Mouse (Mus musculus): ENCODE results near the gene Tnfaip1. TPM values are rescaled to one million over a fixed set of nuclear protein-coding genes. Genes with fewer than 3 reads are reported as not detected.
A peak's percentile ranks its signal among the peaks of the same experiment; 100 is the strongest.

Gene Tnfaip1
- polyA plus RNA-seq, 1 experiment from 2014 or later = 56.1 TPM

GRCm38 (mm10) chr11:78557241-78557640 is 21.1 kb upstream of the Tnfaip1 start:
- Histone ChIP-seq H3K4me2 (no peak overlapping the region), H3K9ac (replicated peaks) (no peak overlapping the region), H3K4me1 (no peaks in the 10 kb centered on the region), H3K27me3 (replicated peaks) (no peaks in the 10 kb centered on the region), H3K27ac (replicated peaks) (no peak overlapping the region), H3K36me3 (no peaks in the 10 kb centered on the region), H3K4me3 (replicated peaks) (no peak overlapping the region), H3K9me3 (replicated peaks) (0 out of 2 replicates have a peak, but pooled peaks cover 5% of the 10 kb centered on the region)
- 61% methylated on average over 8 of the region's 8 CpGs for WGBS
- no peak for ATAC-seq (ENCODE audit: low FRiP score)

DNA sequence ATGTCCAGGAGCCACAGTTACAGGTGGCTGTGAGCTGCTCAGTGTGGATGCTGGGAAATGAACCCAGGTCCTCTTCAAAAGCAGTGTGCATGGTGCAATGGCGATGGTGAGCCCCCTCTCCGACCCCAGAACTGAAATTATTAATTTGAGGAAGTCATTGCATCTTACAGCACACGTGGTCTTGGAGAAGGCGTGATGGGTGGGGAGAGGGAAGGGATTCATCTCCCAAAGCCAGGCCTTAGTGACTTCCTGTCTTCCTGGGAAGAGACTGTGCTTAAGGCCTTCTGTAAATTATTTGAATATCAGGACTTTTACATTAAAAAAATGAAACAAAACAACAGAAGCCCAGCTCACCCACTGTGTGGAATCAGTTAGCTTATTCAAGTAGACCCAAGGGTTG is 19.9 kb upstream of the Tnfaip1 start:
- Histone ChIP-seq H3K4me1 (peaks cover 2% of the 10 kb centered on the region; the same call in 1 of the 2 replicates), H3K4me2 (no peak overlapping the region), H3K27ac (replicated peaks) (no peak overlapping the region), H3K9ac (replicated peaks) (no peak overlapping the region), H3K27me3 (replicated peaks) (no peaks in the 10 kb centered on the region), H3K36me3 (no peaks in the 10 kb centered on the region), H3K9me3 (replicated peaks) (0 out of 2 replicates have a peak, but pooled peaks cover 5% of the 10 kb centered on the region), H3K4me3 (replicated peaks) (no peak overlapping the region)
- WGBS = 88% methylated on average over 4 of the region's 4 CpGs
- no peak for ATAC-seq (ENCODE audit: low FRiP score)

GRCm38 (mm10) chr11:78555623-78556022 is 19.5 kb upstream of the Tnfaip1 start:
- Histone ChIP-seq H3K9me3 (replicated peaks) (0 out of 2 replicates have a peak, but pooled peaks cover 5% of the 10 kb centered on the region), H3K4me2 (no peak overlapping the region), H3K9ac (replicated peaks) (no peak overlapping the region), H3K4me1 (peaks cover 4% of the 10 kb centered on the region; the same call in 1 of the 2 replicates), H3K27ac (replicated peaks) (no peak overlapping the region), H3K4me3 (replicated peaks) (no peak overlapping the region), H3K27me3 (replicated peaks) (no peaks in the 10 kb centered on the region), H3K36me3 (no peaks in the 10 kb centered on the region)
- 84% methylated on average over 3 of the region's 3 CpGs for WGBS
- no peak for ATAC-seq (ENCODE audit: low FRiP score)

DNA sequence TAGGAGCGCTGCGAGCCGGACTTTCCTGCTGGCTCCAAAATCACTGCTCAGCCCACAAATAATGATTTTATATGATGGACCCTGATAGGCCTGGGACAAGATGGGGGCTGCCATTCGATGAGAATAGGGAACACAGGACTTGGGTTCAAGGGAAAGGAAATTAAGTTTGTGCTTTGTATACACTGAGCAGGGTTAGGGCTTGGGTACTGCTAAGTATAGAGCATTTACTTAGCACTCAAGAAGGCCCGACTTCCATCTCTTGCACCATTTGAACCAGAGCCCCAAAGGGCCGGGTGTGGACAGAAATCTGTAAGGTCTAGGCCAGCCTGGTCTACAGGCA is 14.9 kb upstream of the Tnfaip1 start:
- 30% methylated on average over 6 of the region's 6 CpGs for WGBS
- H3K4me2 ChIP-seq = peak overlapping the region; percentile 76
- peak overlapping the region; percentile 66 for H3K4me3 ChIP-seq (replicated peaks)
- peak overlapping the region; percentile 92 for H3K27ac ChIP-seq (replicated peaks)
- peak; percentile 51 for ATAC-seq (ENCODE audit: low FRiP score)
- H3K9ac ChIP-seq (replicated peaks) = peak overlapping the region; percentile 58
- no peaks in the 10 kb centered on the region for H3K27me3 ChIP-seq (replicated peaks)
- no peaks in the 10 kb centered on the region for H3K36me3 ChIP-seq
- H3K9me3 ChIP-seq (replicated peaks) = 0 out of 2 replicates have a peak, but pooled peaks cover 5% of the 10 kb centered on the region
- peaks cover 23% of the 10 kb centered on the region for H3K4me1 ChIP-seq

GRCm38 (mm10) chr11:78550168-78551058 is 14.3 kb upstream of the Tnfaip1 start, which contains the start of gene Tmem97:
Tmem97 (minus strand) TSS chr11:78550777.
- no peaks in the 10 kb centered on the region for H3K27me3 ChIP-seq (replicated peaks)
- under 1% methylated on average over 60 of the region's 60 CpGs for WGBS
- ATAC-seq (ENCODE audit: low FRiP score) = peak; percentile 99
- H3K36me3 ChIP-seq = peaks cover under 1% of the 10 kb centered on the region; the same call in 1 of the 2 replicates
- H3K9ac ChIP-seq (replicated peaks) = peak within 1 kb of the TSS; percentile 70
- 0 out of 2 replicates have a peak, but pooled peaks cover 5% of the 10 kb centered on the region for H3K9me3 ChIP-seq (replicated peaks)
- peak within 1 kb of the TSS; percentile 92 for H3K27ac ChIP-seq (replicated peaks)
- peak within 1 kb of the TSS; percentile 76 for H3K4me2 ChIP-seq
- peak within 1 kb of the TSS; percentile 66 for H3K4me3 ChIP-seq (replicated peaks)
- peaks cover 23% of the 10 kb centered on the region for H3K4me1 ChIP-seq

DNA sequence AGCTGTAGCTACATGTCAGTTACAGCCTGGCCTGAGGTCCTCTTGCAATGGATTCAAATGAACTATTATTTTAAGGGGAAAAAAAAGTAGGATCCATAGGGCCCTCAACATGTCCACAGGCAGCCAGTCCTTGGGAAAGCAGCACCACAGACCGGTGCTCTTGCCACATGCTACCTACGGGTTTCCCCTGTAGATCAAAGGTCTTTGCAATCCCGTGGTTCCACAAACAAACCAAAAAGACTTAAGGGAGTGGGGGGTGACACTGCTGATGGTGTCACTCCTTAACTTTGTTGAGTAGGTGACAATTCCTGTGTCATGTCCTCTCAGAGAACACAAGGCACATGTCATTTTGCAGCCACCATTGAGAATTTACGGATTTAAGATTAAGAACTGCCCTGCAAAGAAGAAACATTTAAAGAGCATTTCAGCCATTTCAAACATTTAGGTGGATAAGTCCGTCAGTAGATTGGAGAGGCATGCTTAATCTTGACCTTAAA is 13.4 kb upstream of the Tnfaip1 start:
- Histone ChIP-seq H3K36me3 (peaks cover 5% of the 10 kb centered on the region; the same call in 1 of the 2 replicates), H3K4me1 (peaks cover 23% of the 10 kb centered on the region), H3K27me3 (replicated peaks) (no peaks in the 10 kb centered on the region), H3K27ac (replicated peaks) (no peak overlapping the region), H3K4me3 (replicated peaks) (peak overlapping the region; percentile 66), H3K9me3 (replicated peaks) (0 out of 2 replicates have a peak, but pooled peaks cover 5% of the 10 kb centered on the region), H3K9ac (replicated peaks) (peak overlapping the region; percentile 70; the same call in 1 of the 2 replicates), H3K4me2 (peak overlapping the region; percentile 76)
- WGBS = 15% methylated on average over 5 of the region's 5 CpGs
- no peak for ATAC-seq (ENCODE audit: low FRiP score)

DNA sequence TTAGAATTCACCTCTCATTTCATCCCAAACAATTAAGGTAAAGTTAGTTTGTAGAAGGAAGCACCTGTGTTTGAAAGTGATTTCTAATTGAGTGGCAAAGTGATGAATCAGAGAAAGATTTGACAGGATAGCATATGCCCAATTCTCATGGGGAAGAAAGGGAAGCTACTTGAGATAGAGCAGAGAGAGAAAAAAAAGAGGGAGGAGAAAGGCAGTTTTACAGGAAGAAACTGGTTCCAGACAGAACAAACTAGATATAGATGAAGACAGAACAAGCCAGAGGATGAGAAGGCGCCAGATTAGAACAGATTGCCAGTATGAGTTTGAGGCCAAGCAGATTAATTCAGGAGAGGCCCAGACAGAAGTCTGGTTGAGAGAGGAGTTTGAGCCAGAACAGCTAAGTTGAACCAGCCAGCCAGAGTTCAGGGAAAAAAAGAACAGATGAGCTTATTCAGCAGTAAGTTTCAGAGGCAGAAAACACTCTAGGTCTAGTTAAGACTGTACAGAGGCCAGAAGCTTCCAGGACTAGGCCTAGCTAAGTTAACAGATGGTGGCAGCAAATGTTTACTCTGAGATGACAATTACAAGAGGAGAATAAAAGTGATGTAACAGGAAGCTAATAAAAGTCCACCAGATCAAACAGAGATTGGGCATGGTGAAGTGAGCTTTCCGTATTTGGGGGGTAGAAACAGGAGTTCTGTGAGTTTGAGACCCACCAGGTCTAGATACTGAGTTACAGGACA is 11.8 kb upstream of the Tnfaip1 start:
- Histone ChIP-seq H3K4me1 (peaks cover 23% of the 10 kb centered on the region), H3K9me3 (replicated peaks) (no peaks in the 10 kb centered on the region), H3K36me3 (peaks cover 16% of the 10 kb centered on the region), H3K27ac (replicated peaks) (no peak overlapping the region), H3K4me2 (no peak overlapping the region), H3K9ac (replicated peaks) (no peak overlapping the region), H3K4me3 (replicated peaks) (no peak overlapping the region), H3K27me3 (replicated peaks) (no peaks in the 10 kb centered on the region)
- 88% methylated on average over 2 of the region's 2 CpGs for WGBS
- ATAC-seq (ENCODE audit: low FRiP score) = no peak

GRCm38 (mm10) chr11:78545181-78545580 is 9.0 kb upstream of the Tnfaip1 start:
- WGBS = 77% methylated on average over 8 of the region's 8 CpGs
- ATAC-seq (ENCODE audit: low FRiP score) = no peak

GRCm38 (mm10) chr11:78544449-78545111 is 8.4 kb upstream of the Tnfaip1 start:
- Histone ChIP-seq H3K4me3 (replicated peaks) (no peak overlapping the region), H3K4me2 (no peak overlapping the region), H3K36me3 (peaks cover 37% of the 10 kb centered on the region), H3K27me3 (replicated peaks) (no peaks in the 10 kb centered on the region), H3K9me3 (replicated peaks) (no peaks in the 10 kb centered on the region), H3K4me1 (peaks cover 13% of the 10 kb centered on the region), H3K27ac (replicated peaks) (no peak overlapping the region), H3K9ac (replicated peaks) (no peak overlapping the region)
- no peak for ATAC-seq (ENCODE audit: low FRiP score)
- 94% methylated on average over 7 of the region's 7 CpGs for WGBS

More at GRCm38 (mm10) chr11:78545181-78545580, 9.0 kb upstream of the Tnfaip1 start:
- Histone ChIP-seq H3K9ac (replicated peaks) (no peak overlapping the region), H3K36me3 (peaks cover 31% of the 10 kb centered on the region), H3K27ac (replicated peaks) (no peak overlapping the region), H3K4me3 (replicated peaks) (no peak overlapping the region), H3K4me2 (no peak overlapping the region), H3K9me3 (replicated peaks) (no peaks in the 10 kb centered on the region), H3K27me3 (replicated peaks) (no peaks in the 10 kb centered on the region), H3K4me1 (peaks cover 19% of the 10 kb centered on the region)

- H3K9me3 ChIP-seq (replicated peaks) = no peaks in the 10 kb centered on the region
- H3K4me2 ChIP-seq = no peak overlapping the region
- no peak overlapping the region for H3K9ac ChIP-seq (replicated peaks)
- no peaks in the 10 kb centered on the region for H3K27me3 ChIP-seq (replicated peaks)
- peaks cover 24% of the 10 kb centered on the region for H3K4me1 ChIP-seq
- no peak overlapping the region for H3K4me3 ChIP-seq (replicated peaks)
- ATAC-seq (ENCODE audit: low FRiP score) = no peak
- H3K36me3 ChIP-seq = peaks cover 49% of the 10 kb centered on the region
- H3K27ac ChIP-seq (replicated peaks) = no peak overlapping the region
- 89% methylated on average over 3 of the region's 3 CpGs for WGBS
Measured at GRCm38 (mm10) chr11:78540358-78540757, 4.2 kb upstream of the Tnfaip1 start.

- 4% methylated on average over 14 of the region's 14 CpGs for WGBS
- peaks cover 37% of the 10 kb centered on the region for H3K4me1 ChIP-seq
- peak overlapping the region; percentile 80 for H3K4me2 ChIP-seq
- no peaks in the 10 kb centered on the region for H3K27me3 ChIP-seq (replicated peaks)
- peaks cover 31% of the 10 kb centered on the region for H3K36me3 ChIP-seq
- H3K27ac ChIP-seq (replicated peaks) = peak overlapping the region; percentile 95
- peak; percentile 5 for ATAC-seq (ENCODE audit: low FRiP score)
- H3K9me3 ChIP-seq (replicated peaks) = no peaks in the 10 kb centered on the region
- peak overlapping the region; percentile 80 for H3K9ac ChIP-seq (replicated peaks)
- peak overlapping the region; percentile 88 for H3K4me3 ChIP-seq (replicated peaks)
Measured at GRCm38 (mm10) chr11:78536690-78537084, 555 bp upstream of the Tnfaip1 start.
